Mouse (Mus musculus): ENCODE measurements around the gene Gm44790. TPM values are rescaled to one million over a fixed set of nuclear protein-coding genes. Genes with fewer than 3 reads are reported as not detected.

The Gm44790 gene
- polyA plus RNA-seq, 2 experiments from 2014 or later: not detected

- peak; percentile 87 for ATAC-seq
Measured at GRCm38 (mm10) chr6:86404100-86404861, 22.2 kb upstream of the Gm44790 start, which contains the start of gene Tia1. TSS of gene Tia1 (plus strand) at chr6:86404219.

- no peak for ATAC-seq
Measured at GRCm38 (mm10) chr6:86404996-86405395, 21.5 kb upstream of the Gm44790 start.

- ATAC-seq: no peak
Measured at GRCm38 (mm10) chr6:86406306-86406705, 20.2 kb upstream of the Gm44790 start.

- ATAC-seq: no peak
Measured at GRCm38 (mm10) chr6:86418711-86419110, 7.7 kb upstream of the Gm44790 start.

DNA sequence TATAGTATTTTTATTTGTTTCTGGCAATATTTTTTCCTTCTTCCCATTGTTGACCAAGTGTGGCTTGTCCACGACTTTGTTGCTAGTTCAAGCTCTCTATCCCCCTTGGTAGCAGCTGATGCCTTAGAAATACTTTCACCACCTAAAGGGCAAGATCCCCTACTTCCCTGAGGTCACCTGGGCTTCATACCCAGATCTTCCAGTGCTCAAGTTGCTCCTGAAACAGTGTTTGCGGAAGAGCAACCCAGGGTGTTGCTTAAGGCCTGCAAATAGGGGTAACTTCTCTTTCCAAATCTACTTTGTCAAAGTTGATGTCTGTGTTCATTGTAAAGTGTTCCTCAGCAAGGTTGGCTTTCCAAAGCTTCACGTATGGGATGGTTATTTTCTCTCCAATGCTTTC lies 7.2 kb upstream of the Gm44790 start:
- no peak for ATAC-seq

- peak; percentile 57 for ATAC-seq
Measured at GRCm38 (mm10) chr6:86420491-86420890, 6.0 kb upstream of the Gm44790 start.

GRCm38 (mm10) chr6:86431531-86431930 lies 5.1 kb downstream of the Gm44790 start:
- ATAC-seq: no peak

GRCm38 (mm10) chr6:86433696-86434095 lies 7.2 kb downstream of the Gm44790 start:
- no peak for ATAC-seq

DNA sequence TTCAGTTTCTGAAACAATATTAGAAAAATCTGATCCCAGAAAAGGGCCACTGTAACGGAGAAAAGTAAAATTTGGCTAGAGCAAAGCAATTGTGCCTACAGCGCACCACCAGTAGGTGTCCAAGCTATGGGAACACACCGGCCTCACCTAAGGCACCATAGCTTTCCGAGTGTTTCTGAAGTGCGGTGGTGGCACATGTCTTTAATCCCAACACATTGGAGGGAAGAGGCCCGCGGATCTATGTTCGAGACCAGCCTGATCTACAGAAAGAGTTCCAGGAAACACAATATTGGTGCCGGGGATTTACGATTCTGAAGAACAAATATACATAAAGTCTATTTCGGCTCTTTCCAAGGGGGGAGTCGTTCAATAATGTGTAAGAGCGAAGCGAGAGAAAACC lies 11.3 kb downstream of the Gm44790 start:
- ATAC-seq: peak; percentile 34

DNA sequence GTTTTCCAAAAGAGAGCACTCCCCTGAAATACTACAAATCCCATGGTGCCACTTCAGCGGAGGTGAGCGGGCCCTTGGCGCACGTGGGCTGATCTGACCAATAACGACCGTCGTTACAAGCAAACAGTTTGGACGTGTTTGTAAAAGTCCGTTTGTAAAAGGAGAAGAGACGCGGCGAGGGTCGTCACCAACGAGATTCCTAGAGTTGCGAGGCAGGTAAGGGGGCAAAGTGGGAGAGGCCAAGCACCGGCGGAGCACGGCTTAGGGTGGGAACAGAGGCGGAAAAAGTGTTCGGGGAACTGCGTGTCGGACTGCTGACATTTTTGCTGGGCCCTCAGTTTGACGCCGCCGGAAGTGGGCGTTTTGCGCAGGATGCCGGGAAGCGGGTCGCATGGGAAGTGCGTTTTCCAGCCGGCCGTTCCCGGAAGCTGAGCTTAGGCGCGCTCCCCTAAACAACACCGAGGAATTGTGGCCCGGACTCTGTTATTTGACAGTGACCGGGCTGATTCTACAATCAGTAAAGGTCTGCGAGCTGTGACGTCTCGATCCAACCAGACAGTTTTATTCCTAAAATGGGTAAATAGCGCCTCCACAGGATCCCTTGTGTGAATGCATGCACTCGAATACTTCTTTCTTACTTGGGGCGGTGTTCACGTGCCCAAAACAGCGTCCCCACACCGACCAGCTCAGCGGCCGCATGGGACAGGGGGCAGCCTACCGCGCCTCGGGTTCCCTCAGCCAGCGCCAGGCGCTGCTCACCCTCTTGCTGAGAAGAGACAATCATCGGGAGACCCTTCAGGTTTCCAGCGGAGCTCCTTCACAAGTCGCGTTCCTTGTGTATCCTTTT lies 12.0 kb downstream of the Gm44790 start, which contains the start of gene C87436:
Gene C87436 (plus strand): TSS at position 103 of the 847 bp plus-strand sequence.
- ATAC-seq: peak; percentile 89

- ATAC-seq: no peak
Measured at GRCm38 (mm10) chr6:86439119-86439496, 12.7 kb downstream of the Gm44790 start.

- ATAC-seq: no peak
Measured at GRCm38 (mm10) chr6:86439531-86439930, 13.1 kb downstream of the Gm44790 start.

GRCm38 (mm10) chr6:86441571-86441970 lies 15.1 kb downstream of the Gm44790 start:
- no peak for ATAC-seq

- no peak for ATAC-seq
Measured at GRCm38 (mm10) chr6:86445551-86445950, 19.1 kb downstream of the Gm44790 start.

- no peak for ATAC-seq
Measured at GRCm38 (mm10) chr6:86446927-86447568, 20.6 kb downstream of the Gm44790 start.

DNA sequence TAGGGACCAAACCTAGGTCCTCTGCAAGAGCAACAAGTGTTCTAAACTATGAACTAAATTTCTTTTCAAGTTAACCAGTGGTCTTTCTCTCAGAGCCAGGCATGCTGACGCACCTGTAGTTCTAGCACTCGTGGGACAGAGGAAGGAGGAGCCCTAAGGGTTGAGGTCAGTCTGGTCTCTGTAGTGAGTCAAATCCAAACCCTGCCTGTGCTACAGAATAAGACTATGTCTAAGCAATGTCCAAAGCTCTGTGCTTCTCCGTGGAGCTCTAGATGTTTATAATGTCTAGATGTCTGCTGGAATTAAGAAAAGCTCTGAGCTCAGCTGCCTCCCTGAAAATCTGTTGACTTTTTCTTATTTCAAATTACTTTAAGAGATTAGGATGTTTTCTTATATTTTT lies 30.3 kb downstream of the Gm44790 start:
- ATAC-seq: no peak

DNA sequence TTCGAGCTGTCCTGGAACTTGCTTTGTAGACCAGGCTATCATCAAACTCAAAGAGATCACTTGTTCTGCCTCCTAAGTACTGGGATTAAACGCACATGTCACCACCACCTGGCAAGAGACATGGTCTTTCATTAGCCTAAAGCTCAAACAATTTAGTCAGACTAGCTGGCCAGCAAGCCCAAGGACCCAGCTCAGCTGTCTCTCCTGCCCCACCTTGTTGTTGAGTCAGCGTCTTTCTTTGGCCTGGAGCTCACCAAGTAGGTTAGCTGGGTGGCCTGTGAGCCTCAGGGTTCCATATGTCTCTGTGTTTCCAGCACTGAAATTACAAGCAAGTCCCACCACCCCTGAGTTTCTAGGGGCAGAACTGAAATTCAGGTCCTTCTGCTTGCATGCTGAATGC lies 36.6 kb downstream of the Gm44790 start:
- ATAC-seq: no peak

DNA sequence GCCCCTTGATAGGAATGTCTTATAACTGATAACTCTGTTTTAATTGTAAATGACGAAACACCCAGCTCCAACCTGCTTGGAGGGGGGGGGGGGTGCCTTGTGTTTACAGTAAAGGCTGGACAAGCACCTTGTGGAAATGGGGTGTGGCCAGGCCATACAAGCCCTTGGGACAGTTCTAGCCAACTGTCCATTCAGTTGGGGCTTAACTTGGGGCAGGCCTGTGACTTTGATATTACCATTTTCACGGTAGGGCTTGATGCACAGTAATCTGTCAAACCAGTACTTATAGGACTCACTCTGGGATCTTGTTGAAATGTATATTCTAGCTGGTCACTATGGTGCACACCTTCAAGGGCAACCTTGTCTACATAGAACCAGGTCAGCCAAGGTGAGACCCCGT lies 44.9 kb downstream of the Gm44790 start:
- no peak for ATAC-seq

GRCm38 (mm10) chr6:86471760-86472099 lies 45.3 kb downstream of the Gm44790 start:
- ATAC-seq: peak; percentile 9

DNA sequence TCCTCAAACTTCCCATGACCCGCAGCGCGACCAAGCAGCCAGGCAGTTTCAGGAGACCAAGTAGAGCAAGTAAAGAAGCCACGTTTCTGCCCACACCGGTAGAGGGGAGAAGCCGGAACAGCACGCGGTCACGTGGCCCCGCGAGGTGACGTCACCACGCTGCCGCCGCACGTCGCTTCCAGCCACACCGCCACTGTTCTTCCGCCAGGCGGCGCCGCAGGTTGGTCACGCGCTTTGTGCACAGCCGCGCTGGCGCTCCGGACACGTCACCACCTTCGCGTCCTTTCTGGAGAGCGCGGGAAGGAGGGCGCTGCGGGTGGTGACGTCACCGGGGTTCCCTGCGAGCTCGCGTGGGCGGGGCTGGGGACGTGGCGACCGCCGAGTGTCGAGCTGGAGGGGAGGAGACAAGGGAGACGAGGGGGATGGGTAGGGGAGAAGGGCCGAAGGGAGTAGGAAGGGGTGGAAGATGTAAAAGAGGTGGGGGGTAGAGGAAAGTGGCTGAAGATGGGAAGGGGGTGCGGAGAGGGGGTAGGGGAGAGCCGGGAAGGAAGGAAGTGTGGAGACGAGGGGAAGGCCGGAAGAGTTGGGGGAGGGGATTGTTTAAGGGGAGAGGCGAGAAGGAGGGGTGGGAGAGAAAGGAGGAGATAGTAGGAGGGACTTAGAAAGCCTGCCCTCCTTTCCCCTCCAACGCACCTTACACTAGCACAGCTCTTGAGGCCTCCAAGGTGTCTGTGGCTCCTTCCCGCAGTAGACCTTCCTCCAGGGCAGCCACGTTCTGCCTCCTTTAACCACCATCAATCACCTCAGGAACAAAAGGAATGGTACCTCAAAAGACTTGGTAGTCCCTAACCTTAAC lies 45.9 kb downstream of the Gm44790 start:
- ATAC-seq: peak; percentile 83

DNA sequence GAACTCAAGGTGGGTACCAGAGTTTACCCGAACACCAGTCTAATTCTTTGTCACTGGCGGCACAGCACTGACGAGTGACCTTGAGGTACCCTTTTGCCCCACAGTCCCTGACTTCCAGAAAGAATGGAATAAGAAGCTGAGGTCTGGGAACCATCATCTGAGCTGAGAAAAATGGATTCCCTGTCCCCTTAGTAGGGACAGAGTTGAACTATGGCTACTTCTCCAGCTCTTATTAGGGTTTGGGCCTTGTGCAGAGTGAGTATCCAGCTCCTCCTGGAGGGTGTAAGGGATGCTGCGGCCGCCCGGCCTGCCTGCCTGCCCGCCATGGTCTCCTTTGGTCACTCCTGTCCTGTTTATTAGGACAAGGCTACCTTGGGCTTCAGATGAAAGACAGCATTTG lies 46.6 kb downstream of the Gm44790 start:
- ATAC-seq: no peak

GRCm38 (mm10) chr6:86474072-86474471 lies 47.6 kb downstream of the Gm44790 start:
- ATAC-seq: no peak

All from activated CD4-positive, CD25-positive, alpha-beta regulatory T cell, adult 4 months (primary cell).